Mouse (Mus musculus): ENCODE measurements around the gene 2010300C02Rik.
"Not testable (repeated sequence)": the region's sequence is repeated elsewhere in the genome, so short reads cannot be mapped to it uniquely, and the experiment has no call there.

2010300C02Rik gene

GRCm38 (mm10) chr1:37719761-37720640 is at the start of gene 2010300C02Rik:
Gene 2010300C02Rik (minus strand): TSS chr1:37720085.
- DNase-seq = peak; percentile 11

DNA sequence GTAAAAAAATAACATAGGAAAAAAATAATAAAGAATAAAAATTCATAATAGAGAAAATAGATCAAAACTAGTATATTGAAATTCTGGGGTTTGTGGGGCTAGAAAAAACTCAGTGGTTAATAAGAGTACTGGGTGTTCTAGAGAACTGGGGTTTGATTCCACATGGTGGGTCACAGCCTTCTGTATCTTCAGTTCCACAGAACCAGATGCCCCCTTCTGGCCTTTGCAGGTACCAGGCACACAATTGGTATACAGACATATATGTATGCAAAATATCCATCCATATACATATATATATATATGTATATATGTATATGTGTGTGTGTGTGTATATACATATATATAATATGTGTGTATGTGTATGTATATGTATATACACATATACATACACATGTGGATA is 39.5 kb upstream of the 2010300C02Rik start:
- no peak for DNase-seq

DNA sequence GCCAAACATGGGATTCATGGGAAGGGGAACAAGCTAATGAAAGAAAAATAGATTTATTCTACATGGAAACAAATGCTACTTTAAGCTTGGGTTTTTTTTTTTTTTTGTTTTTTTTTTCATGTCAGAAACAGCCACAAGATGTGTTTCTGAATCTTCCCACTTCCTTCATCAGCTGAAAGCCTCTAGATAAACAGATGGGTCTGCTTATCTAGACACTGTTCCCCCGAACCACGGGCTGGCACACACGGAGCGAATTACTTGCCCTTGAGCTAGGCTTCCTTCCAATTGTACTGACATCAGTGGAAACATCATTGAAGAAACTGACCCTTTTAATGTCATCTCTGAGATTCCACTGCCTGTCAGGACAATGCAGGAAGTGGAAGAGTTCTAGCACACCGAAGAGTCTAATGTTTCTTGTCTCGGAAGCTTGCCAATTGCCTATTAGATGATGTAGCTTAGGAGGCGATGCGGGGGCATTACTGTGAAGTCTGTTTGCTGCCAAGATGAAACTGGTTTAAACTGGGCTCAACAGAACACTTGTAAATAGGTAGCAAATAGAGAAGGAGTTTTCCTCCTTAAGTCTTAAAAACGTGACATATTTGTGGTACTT is 24.9 kb upstream of the 2010300C02Rik start:
- no peak for DNase-seq

GRCm38 (mm10) chr1:37742602-37743270 is 22.9 kb upstream of the 2010300C02Rik start:
- no peak for DNase-seq

DNA sequence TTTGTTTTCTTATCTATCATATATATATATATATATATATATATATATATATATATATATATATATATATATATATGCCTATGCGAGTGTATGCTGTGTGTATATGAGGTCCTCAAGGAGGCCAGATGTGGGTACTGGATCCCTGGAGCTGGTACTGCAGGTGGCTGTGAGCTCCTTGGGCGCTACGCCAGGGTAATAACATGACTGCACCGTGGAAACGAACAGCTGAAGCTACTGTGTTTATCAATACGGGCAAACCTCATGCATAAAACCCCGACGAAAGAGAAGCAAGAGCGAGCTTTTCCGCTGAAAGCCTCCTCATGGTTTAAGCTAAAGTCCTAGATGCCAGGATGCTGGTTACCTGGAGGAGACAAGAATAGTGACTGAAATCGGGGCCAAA is 22.2 kb upstream of the 2010300C02Rik start:
- no peak for DNase-seq

GRCm38 (mm10) chr1:37740161-37740802 is 20.4 kb upstream of the 2010300C02Rik start:
- no peak for DNase-seq

DNA sequence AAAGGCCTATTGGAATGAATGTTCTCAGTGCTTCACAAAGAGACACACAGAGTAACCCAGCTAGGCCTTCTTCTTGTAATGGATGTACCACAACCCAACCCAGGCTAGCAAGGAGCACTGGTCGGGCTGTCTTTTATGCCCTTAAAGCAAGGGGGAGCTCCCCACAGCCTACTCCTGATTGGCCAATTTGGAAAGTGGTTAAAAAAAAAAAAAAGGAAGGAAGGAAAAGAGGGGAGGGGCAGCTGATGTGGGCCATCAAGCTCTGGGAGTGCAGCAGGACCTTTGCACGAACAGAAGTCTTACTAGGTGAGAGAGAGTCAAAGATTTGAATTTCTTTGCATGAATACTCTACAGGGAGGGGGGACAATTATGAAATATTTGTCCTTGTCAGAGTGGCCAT is 19.0 kb upstream of the 2010300C02Rik start:
- DNase-seq = no peak

GRCm38 (mm10) chr1:37737045-37737444 is 17.2 kb upstream of the 2010300C02Rik start:
- DNase-seq = no peak

DNA sequence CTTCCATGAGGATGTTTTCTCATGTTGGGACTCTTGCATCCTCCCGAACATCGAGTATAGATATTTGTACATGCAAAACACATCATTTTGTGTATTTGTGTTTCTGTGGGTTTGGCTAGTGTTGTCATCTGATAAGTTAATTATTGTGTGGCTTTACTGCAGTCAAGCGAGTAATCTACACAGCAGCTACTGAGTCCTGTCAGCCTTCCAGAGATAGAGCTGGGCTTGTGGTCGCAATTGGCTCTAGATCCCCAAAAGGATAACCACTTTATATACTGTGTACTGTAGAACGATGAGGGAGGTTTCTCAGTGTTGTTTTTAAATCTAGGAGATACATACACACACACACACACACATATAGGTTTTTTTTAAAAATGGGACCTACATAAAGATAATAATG is 16.0 kb upstream of the 2010300C02Rik start:
- DNase-seq = no peak

- DNase-seq = no peak
Observed at GRCm38 (mm10) chr1:37734841-37735240, 15.0 kb upstream of the 2010300C02Rik start.

GRCm38 (mm10) chr1:37729353-37729752 is 9.5 kb upstream of the 2010300C02Rik start:
- no peak for DNase-seq

- DNase-seq = no peak
Observed at GRCm38 (mm10) chr1:37728053-37728452, 8.2 kb upstream of the 2010300C02Rik start.

DNA sequence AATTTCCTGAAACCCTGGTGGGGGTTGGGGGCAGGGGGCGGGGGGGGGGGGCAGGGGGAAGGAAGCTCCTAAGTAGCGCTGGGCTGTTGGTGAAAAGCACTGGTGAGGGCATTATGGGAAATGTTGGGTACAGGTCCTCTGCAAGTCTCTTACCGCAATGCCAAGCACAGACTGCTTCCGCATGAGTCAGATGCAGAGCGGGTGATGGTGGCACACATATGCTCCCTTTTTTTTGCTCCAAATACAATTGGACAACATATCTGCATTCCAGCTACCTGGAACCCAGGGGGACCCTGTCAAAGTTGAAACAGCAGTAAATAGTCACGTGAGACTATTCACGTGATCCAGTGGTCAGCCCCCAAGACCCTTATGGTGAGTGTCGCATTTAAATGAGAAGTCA is 7.3 kb upstream of the 2010300C02Rik start:
- DNase-seq = no peak

DNA sequence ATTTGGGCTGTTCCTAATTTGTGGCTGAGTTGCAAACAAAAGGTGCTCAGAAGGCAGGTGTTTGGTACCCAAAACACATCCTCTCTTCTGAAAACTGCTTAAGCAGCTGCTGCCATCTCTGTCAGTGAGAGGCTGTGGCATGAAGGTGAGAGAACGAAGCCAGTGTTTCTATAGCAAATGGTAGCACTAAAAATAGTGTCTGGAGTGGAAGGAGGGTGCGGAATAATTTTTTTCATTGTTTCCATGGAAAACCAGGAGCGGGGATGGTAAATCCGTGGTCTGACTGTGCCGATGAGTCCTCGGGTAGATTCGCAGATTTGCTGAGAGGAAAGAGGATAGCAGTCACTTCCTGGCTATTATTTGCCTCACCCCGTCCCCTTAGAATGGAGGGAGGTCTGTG is 6.5 kb upstream of the 2010300C02Rik start:
- no peak for DNase-seq

- DNase-seq = no peak
Observed at GRCm38 (mm10) chr1:37725880-37726279, 6.0 kb upstream of the 2010300C02Rik start.

GRCm38 (mm10) chr1:37721092-37721491 is 1.2 kb upstream of the 2010300C02Rik start:
- no peak for DNase-seq

DNA sequence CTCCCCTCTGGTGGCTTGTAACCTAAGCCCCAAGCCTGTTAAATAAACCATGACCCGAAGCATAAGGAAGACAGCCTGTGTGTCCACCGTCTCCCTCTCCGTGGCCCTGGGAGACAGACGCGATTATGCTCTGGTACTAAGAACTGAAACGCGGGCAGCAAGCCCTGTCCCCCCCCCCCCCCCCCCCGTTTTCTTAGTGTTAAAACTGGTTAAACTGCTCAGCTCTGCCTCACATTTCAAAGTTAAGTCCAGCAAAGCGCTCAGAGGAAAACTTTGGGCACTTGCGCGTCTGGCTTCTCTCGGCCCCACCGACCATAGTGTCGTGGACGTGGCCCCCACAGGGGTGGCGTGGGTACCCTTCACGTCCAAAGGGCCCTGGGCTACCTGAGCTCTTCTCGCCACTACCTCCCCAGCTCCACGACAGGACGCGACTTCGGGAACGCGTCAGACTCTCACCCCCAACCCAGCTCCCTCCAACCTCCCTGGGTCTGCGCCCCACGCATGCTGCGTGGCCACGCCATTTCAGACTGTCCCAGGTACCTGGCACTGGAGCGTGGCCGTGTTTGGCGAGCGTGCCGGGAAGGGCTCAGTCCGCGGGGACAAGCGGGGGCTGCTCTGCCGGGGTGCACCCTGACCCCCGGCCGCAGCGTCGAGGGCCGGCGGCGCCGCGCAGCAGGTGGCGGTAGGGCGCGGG is 708 bp downstream of the 2010300C02Rik start:
- DNase-seq = no peak

- no peak for DNase-seq
Observed at GRCm38 (mm10) chr1:37718516-37718915, 1.4 kb downstream of the 2010300C02Rik start.

- DNase-seq = no peak
Observed at GRCm38 (mm10) chr1:37717415-37718195, 2.3 kb downstream of the 2010300C02Rik start.

- DNase-seq = not testable (repeated sequence)
Observed at GRCm38 (mm10) chr1:37712357-37712737, 7.5 kb downstream of the 2010300C02Rik start.

DNA sequence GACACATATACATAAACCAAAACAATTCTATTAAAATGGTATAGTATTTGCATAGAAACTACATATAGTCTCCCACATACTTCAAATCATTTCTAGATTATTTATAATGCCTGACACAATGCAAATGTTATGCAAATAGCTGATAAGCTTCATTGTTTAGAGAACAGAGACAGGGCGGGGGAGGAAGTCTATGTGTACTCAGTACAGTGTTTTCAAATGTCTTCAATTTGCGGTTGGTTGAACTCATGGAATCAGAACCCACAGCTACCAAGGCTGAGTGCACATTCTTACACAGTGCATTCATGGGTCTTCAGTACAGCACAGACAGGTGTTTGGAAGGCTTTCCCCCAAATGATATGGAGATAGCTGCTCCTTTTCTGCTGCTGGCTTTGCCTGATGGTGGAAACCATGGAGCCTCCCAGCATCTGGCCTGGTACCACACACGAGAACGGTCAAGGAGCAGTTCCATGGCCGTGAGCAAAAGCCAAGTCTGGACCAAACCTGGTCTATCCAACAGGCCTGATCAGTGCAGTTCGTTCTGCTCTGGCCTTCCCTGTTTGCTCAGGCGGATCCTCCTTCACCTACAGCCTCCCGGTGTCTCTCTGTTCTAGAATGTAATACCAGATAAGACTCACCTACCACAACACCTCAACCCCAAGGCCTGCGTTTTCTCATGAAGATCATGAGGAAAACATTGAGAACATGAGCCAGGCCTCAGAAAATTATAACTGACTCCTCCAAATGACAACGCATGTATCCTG is 8.1 kb downstream of the 2010300C02Rik start:
- DNase-seq = no peak
